Mouse (Mus musculus) kidney, postnatal 0 days (tissue): Measurements from ENCODE around the gene Tmem40. TPM values are rescaled to one million over a fixed set of nuclear protein-coding genes. Genes with fewer than 3 reads are reported as not detected.

Source experiments
- ATAC-seq: fragments of 200-750 bp; cut with Nextera tagmentation; replicated peaks from 2 replicates; pipeline ENCODE4 v1.8.0; 2017; ENCODE audit warnings: low read depth, moderate number of reproducible peaks, moderate TSS enrichment, moderate library complexity; ENCODE audit not compliant: low FRiP score
- DNase-seq: peaks from one replicate; pipeline ENCODE4 v3.0.0-alpha.2; 2016; ENCODE audit warnings: low spot score
- H3K27ac ChIP-seq: fragments of 300-500 bp; sonication (generic); 2 replicates; pipeline ENCODE4 v1.5.1; 2014; ENCODE audit warnings: mild to moderate bottlenecking
- H3K27me3 ChIP-seq: fragments of 300-500 bp; sonication (generic); 2 replicates; pipeline ENCODE4 v1.6.1; 2014; ENCODE audit warnings: low read length, mixed read lengths; ENCODE audit not compliant: insufficient read depth
- H3K36me3 ChIP-seq: fragments of 300-500 bp; sonication (generic); 2 replicates; pipeline ENCODE4 v1.6.1; 2014; ENCODE audit warnings: low read length, mixed read lengths; ENCODE audit not compliant: insufficient read depth
- H3K4me1 ChIP-seq: fragments of 300-500 bp; sonication (generic); replicated peaks from 2 replicates; pipeline ENCODE4 v1.6.1; 2014; ENCODE audit warnings: antibody characterized with exemption, low read length, mixed read lengths; ENCODE audit not compliant: insufficient read depth
- H3K4me2 ChIP-seq: fragments of 300-500 bp; sonication (generic); 2 replicates; pipeline ENCODE4 v1.6.1; 2014; ENCODE audit warnings: mild to moderate bottlenecking, low read length, moderate library complexity, mixed read lengths
- H3K4me3 ChIP-seq: fragments of 300-500 bp; sonication (generic); replicated peaks from 2 replicates; pipeline ENCODE4 v1.5.1; 2014; ENCODE audit warnings: low read depth, low read length
- H3K9ac ChIP-seq: fragments of 300-500 bp; sonication (generic); 2 replicates; pipeline ENCODE4 v1.6.1; 2014; ENCODE audit warnings: low read depth, low read length
- H3K9me3 ChIP-seq: fragments of 300-500 bp; sonication (generic); replicated peaks from 2 replicates; pipeline ENCODE4 v1.6.1; 2016; ENCODE audit warnings: low read length, inconsistent platforms, mixed read lengths
- CTCF ChIP-seq: IDR thresholded peaks from 2 replicates; pipeline ENCODE4 v1.5.1; 2016; ENCODE audit warnings: antibody characterized with exemption, low read depth, mild to moderate bottlenecking, moderate library complexity
- WGBS: fragments of 180-500 bp; shearing (Covaris S2); extraction: QIAGEN DNeasy Blood & Tissue Kit; methylation state at CpG from one replicate; pipeline ENCODE4 v1.1.7; 2014; 5-methylcytosine and 5-hydroxymethylcytosine counted together
- polyA plus RNA-seq: library from polyadenylated mRNA; unstranded; fragments of >200 nt; fragmentation: Nextera tagmentation; extraction: Ambion mirVana; gene quantifications from 2 replicates; pipeline ENCODE4 v1.2.1, GENCODE M21; 2015

The Tmem40 gene
- polyA plus RNA-seq, 1 experiment from 2014 or later: 1.8 TPM

- no peak for DNase-seq
- no peaks in the 10 kb centered on the region for H3K27me3 ChIP-seq
- H3K4me1 ChIP-seq: no peaks in the 10 kb centered on the region
- 65% methylated on average over 11 of the region's 11 CpGs for WGBS
- H3K4me3 ChIP-seq: no peak overlapping the region
- H3K36me3 ChIP-seq: no peaks in the 10 kb centered on the region
- no peak for ATAC-seq
- no peak overlapping the region for H3K4me2 ChIP-seq
- H3K9me3 ChIP-seq: no peaks in the 10 kb centered on the region
- peak; percentile 42 for TF ChIP-seq CTCF
- no peak overlapping the region for H3K9ac ChIP-seq
- no peak overlapping the region for H3K27ac ChIP-seq
These were observed 60.9 kb downstream of the Tmem40 start for GRCm38 (mm10) chr6:115701302-115701701.

- DNase-seq: no peak
- 92% methylated on average over 1 of the region's 1 CpGs for WGBS
- no peak overlapping the region for H3K27ac ChIP-seq
These were observed 61.4 kb downstream of the Tmem40 start for GRCm38 (mm10) chr6:115700778-115701177.

GRCm38 (mm10) chr6:115698699-115699098 is 63.5 kb downstream of the Tmem40 start:
- no peaks in the 10 kb centered on the region for H3K27me3 ChIP-seq
- no peak overlapping the region for H3K9ac ChIP-seq
- ATAC-seq: no peak
- no peak overlapping the region for H3K4me2 ChIP-seq
- H3K36me3 ChIP-seq: no peaks in the 10 kb centered on the region
- WGBS: 84% methylated on average over 4 of the region's 4 CpGs
- no peak for DNase-seq
- TF ChIP-seq CTCF: peak; percentile 55
- no peak overlapping the region for H3K27ac ChIP-seq
- no peak overlapping the region for H3K4me3 ChIP-seq
- no peaks in the 10 kb centered on the region for H3K9me3 ChIP-seq
- no peaks in the 10 kb centered on the region for H3K4me1 ChIP-seq

More at GRCm38 (mm10) chr6:115700778-115701177, 61.4 kb downstream of the Tmem40 start:
- Histone ChIP-seq H3K27me3 (no peaks in the 10 kb centered on the region), H3K4me2 (no peak overlapping the region), H3K4me3 (no peak overlapping the region), H3K9me3 (no peaks in the 10 kb centered on the region), H3K36me3 (no peaks in the 10 kb centered on the region), H3K4me1 (no peaks in the 10 kb centered on the region), H3K9ac (no peak overlapping the region)
- TF ChIP-seq CTCF: no peak
- ATAC-seq: no peak

DNA sequence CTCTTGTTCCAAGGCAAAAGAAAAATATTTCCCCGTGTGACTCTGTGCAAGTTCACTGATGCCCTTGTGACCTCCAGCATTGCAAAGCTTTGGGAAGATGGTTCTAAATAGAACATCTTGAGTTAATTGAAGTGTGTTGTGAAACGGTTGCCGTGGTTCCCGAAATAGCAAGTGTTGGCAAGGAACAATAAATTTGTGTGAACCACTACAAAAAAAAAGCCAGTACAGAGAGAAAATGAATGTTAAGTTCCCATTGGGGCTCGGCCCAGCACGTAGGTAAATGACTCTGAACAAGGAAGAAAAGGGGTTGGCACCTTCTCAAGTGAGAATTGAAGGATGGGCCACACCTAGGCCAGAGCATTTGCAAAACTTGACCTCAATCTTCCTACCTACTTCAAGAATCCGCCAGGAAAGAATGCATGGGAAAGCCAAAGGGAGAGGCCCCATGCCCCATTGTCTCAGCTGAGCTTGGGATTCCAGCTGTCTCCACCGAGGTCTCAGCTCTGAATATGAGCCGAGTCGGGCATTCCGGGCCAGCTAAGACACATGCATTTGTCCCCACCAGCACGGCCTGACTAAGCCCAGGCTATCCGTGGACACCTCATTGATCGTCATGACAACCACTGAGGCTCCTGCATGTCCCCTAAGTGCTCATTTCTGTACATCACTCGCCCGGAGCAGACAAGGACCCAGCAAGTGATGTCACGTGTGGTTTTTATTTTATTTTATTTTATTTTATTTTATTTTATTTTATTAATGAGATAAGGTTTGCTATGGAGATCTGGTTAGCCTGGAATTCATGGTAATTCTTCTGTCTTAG is 64.3 kb downstream of the Tmem40 start:
- Histone ChIP-seq H3K4me1 (no peaks in the 10 kb centered on the region), H3K4me3 (no peak overlapping the region), H3K4me2 (no peak overlapping the region), H3K9ac (no peak overlapping the region), H3K9me3 (no peaks in the 10 kb centered on the region), H3K36me3 (no peaks in the 10 kb centered on the region), H3K27me3 (no peaks in the 10 kb centered on the region), H3K27ac (no peak overlapping the region)
- no peak for DNase-seq
- WGBS: 80% methylated on average over 17 of the region's 17 CpGs
- no peak for ATAC-seq
- no peak for TF ChIP-seq CTCF

GRCm38 (mm10) chr6:115696707-115697215 is 65.4 kb downstream of the Tmem40 start:
- no peak for DNase-seq
- no peaks in the 10 kb centered on the region for H3K36me3 ChIP-seq
- no peak for ATAC-seq
- no peak for TF ChIP-seq CTCF
- H3K27me3 ChIP-seq: no peaks in the 10 kb centered on the region
- no peak overlapping the region for H3K9ac ChIP-seq
- H3K4me1 ChIP-seq: no peaks in the 10 kb centered on the region
- H3K9me3 ChIP-seq: no peaks in the 10 kb centered on the region
- no peak overlapping the region for H3K27ac ChIP-seq
- WGBS: 91% methylated on average over 7 of the region's 7 CpGs
- no peak overlapping the region for H3K4me3 ChIP-seq
- no peak overlapping the region for H3K4me2 ChIP-seq

DNA sequence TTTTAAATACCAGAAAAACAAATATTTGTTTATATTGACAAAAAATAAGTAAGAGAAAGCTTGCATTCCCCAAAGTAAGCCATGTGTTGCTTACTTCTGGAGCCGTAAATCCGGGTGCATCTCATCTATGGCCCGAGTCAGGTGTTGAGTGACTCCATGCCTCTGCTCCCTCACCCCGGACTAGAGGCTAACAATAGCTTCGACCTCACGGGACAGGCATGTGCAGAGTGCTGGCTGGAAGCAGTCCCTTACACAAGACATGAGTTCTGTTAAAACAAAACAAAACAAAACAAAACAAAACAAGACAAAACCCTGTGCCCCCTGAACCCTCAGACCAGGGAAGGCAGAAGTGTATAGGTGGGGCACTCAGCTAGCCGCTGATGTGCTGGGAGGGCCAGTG is 67.1 kb downstream of the Tmem40 start:
- DNase-seq (no peak), ATAC-seq (no peak)
- no peaks in the 10 kb centered on the region for H3K27me3 ChIP-seq
- H3K4me1 ChIP-seq: no peaks in the 10 kb centered on the region
- H3K27ac ChIP-seq: no peak overlapping the region
- no peak overlapping the region for H3K4me3 ChIP-seq
- TF ChIP-seq CTCF: no peak
- no peak overlapping the region for H3K4me2 ChIP-seq
- H3K36me3 ChIP-seq: no peaks in the 10 kb centered on the region
- H3K9ac ChIP-seq: no peak overlapping the region
- no peaks in the 10 kb centered on the region for H3K9me3 ChIP-seq
- WGBS: 40% methylated on average over 7 of the region's 7 CpGs
